Mouse (Mus musculus) erythroblast, embryonic 14.5 days (primary cell): ENCODE data around the gene Elmsan1.

Experiments used
- GATA1 ChIP-seq: IDR thresholded peaks from 2 replicates; pipeline ENCODE4 v1.6.1; 2012; ENCODE audit warnings: low read length, inconsistent platforms, mixed read lengths
- TAL1 ChIP-seq: IDR thresholded peaks from 3 replicates; pipeline ENCODE4 v1.6.1; 2012; ENCODE audit warnings: low read length, inconsistent platforms, mixed read lengths

DNA sequence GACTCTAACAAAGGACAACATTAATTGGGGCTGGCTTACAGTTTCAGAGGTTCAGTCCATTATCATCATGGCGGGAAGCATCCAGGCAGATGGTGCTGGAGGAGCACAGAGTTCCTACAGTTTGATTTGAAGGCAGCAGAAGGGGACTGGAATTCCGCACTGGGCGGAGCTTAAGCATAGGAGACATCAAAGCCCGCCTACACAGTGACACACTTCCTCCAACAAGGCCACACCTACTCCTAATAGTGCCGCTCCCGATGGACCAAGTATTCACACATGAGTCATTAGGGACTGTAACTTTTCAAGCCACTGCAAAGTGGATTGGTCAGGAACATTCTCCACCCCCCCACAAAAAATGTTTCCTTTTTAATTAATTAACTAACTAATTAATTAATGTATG, 16.9 kb upstream of the Elmsan1 start:
- TF ChIP-seq TAL1: no peak
- TF ChIP-seq GATA1: no peak
